In the genomic region with DNA sequence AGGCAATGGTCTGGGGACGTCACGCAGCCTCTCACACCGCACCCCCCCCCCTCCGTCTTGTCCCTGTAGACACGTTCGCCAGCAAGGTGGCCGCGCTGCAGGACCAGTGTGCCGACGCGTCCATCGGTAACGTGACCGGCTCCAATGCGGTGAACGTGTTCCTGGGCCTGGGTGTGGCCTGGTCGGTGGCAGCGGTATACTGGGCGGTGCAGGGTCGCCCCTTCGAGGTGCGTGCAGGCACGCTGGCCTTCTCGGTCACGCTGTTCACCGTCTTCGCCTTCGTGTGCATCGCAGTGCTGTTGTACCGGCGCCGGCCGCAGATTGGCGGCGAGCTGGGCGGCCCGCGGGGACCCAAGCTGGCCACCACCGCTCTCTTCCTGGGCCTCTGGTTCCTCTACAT, we compare ENCODE assay signal across 9 mouse cellular contexts. TPM values are rescaled to one million over a fixed set of nuclear protein-coding genes. Genes with fewer than 3 reads are reported as not detected.
DNase-seq lines count a peak whose midpoint lies in the region; ATAC-seq lines count a peak whose summit lies in the region.
"Had no signal": no experiment of that assay in that cellular context is flagged by ENCODE, and none has a peak within 500 bp of the region (broad histone marks: within the 10 kb centered on the region; RNA-seq: fewer than 3 reads in every experiment).

No protein-coding gene starts in this region.

- H3K4me1 ChIP-seq in kidney, embryonic 14.5 days (ENCODE audit: control insufficient read depth, insufficient read depth, low read length), result no peaks in the 10 kb centered on the region
- H3K4me1 ChIP-seq in embryonic facial prominence, embryonic 10.5 days, result peaks cover 6% of the 10 kb centered on the region
- peaks cover 15% of the 10 kb centered on the region for H3K4me1 ChIP-seq in hindbrain, embryonic 10.5 days (replicated peaks)
- H3K4me1 ChIP-seq in midbrain, embryonic 15.5 days, result peaks cover 8% of the 10 kb centered on the region; the same call in 1 of the 2 replicates

- no peaks in the 10 kb centered on the region for H3K9me3 ChIP-seq in kidney, embryonic 14.5 days (ENCODE audit: control insufficient read depth, low read length)
- 0 out of 2 replicates have a peak, but pooled peaks cover 2% of the 10 kb centered on the region for H3K9me3 ChIP-seq in embryonic facial prominence, embryonic 10.5 days
- H3K9me3 ChIP-seq in hindbrain, embryonic 10.5 days, result 0 out of 2 replicates have a peak, but pooled peaks cover 1% of the 10 kb centered on the region
- no peaks in the 10 kb centered on the region for H3K9me3 ChIP-seq in midbrain, embryonic 15.5 days

- no peak overlapping the region for H3K27ac ChIP-seq in kidney, embryonic 14.5 days (ENCODE audit: low read depth, low read length)
- no peak overlapping the region for H3K27ac ChIP-seq in embryonic facial prominence, embryonic 10.5 days (replicated peaks)
- H3K27ac ChIP-seq in hindbrain, embryonic 10.5 days, result peak overlapping the region; percentile 42
- H3K27ac ChIP-seq in midbrain, embryonic 15.5 days, result no peak overlapping the region

- H3K4me2 ChIP-seq in kidney, embryonic 14.5 days (replicated peaks; ENCODE audit: low read depth, low read length), result peak overlapping the region; percentile 16
- H3K4me2 ChIP-seq in midbrain, embryonic 15.5 days, result peak overlapping the region; percentile 46

- 19% methylated on average over 39 of the region's 39 CpGs for WGBS in kidney, embryonic 14.5 days
- WGBS in embryonic facial prominence, embryonic 10.5 days, result 10% methylated on average over 39 of the region's 39 CpGs
- 13% methylated on average over 39 of the region's 39 CpGs for WGBS in hindbrain, embryonic 10.5 days
- WGBS in midbrain, embryonic 15.5 days, result 10% methylated on average over 39 of the region's 39 CpGs

- H3K27me3 ChIP-seq in kidney, embryonic 14.5 days (ENCODE audit: control insufficient read depth, insufficient read depth, low read length), result peaks cover 12% of the 10 kb centered on the region
- peaks cover 40% of the 10 kb centered on the region for H3K27me3 ChIP-seq in embryonic facial prominence, embryonic 10.5 days (replicated peaks; ENCODE audit: low read depth, poor library complexity, severe bottlenecking)
- H3K27me3 ChIP-seq in hindbrain, embryonic 10.5 days (ENCODE audit: insufficient read depth, poor library complexity, severe bottlenecking), result peaks cover 33% of the 10 kb centered on the region
- H3K27me3 ChIP-seq in midbrain, embryonic 15.5 days (replicated peaks), result peaks cover 16% of the 10 kb centered on the region; the same call in 1 of the 2 replicates

- no peak overlapping the region for H3K9ac ChIP-seq in kidney, embryonic 14.5 days (ENCODE audit: low read depth, low read length)
- 0 out of 2 replicates have a peak overlapping the region, but pooled peaks have one; percentile 10 for H3K9ac ChIP-seq in midbrain, embryonic 15.5 days

- ATAC-seq in kidney, embryonic 14.5 days (ENCODE audit: low FRiP score, low TSS enrichment), result peak; percentile 53; the same call in 1 of the 2 replicates
- peak; percentile 44 for ATAC-seq in midbrain, embryonic 15.5 days (replicated peaks)
- ATAC-seq in activated CD4-positive, CD25-positive, alpha-beta regulatory T cell, adult 4 months, result no peak
- ATAC-seq: Patski had no signal

- 0 out of 2 replicates have a peak overlapping the region, but pooled peaks have one; percentile 12 for H3K4me3 ChIP-seq in kidney, embryonic 14.5 days (ENCODE audit: low read length)
- H3K4me3 ChIP-seq in embryonic facial prominence, embryonic 10.5 days, result peak overlapping the region; percentile 23; the same call in 1 of the 2 replicates
- peak overlapping the region; percentile 38 for H3K4me3 ChIP-seq in hindbrain, embryonic 10.5 days
- H3K4me3 ChIP-seq in midbrain, embryonic 15.5 days, result peak overlapping the region; percentile 22

- H3K36me3 ChIP-seq in kidney, embryonic 14.5 days (ENCODE audit: control insufficient read depth, insufficient read depth, low read length), result no peaks in the 10 kb centered on the region
- H3K36me3 ChIP-seq in embryonic facial prominence, embryonic 10.5 days (replicated peaks), result no peaks in the 10 kb centered on the region; the same call in 1 of the 2 replicates
- 0 out of 2 replicates have a peak, but pooled peaks cover 5% of the 10 kb centered on the region for H3K36me3 ChIP-seq in hindbrain, embryonic 10.5 days
- no peaks in the 10 kb centered on the region for H3K36me3 ChIP-seq in midbrain, embryonic 15.5 days (replicated peaks)

- no peak for DNase-seq in kidney, adult 18-20 months
- DNase-seq in embryonic facial prominence, embryonic 10.5 days (ENCODE audit: low spot score), result peak; percentile 26
- peak; percentile 24 for DNase-seq in hindbrain, embryonic 10.5 days (ENCODE audit: low spot score)
- DNase-seq in right cerebral cortex, adult 2 months (ENCODE audit: low spot score in 2 of 2), result no peak
- DNase-seq in urinary bladder, postnatal 36 days (ENCODE audit: low spot score in 2 of 2), result no peak

RNA-seq across cellular contexts. Expression of a gene that starts 16.2 kb away (rescaled TPM):
- polyA plus RNA-seq in kidney, embryonic 14.5 days (2014; fragmentation: Nextera tagmentation; extraction: Ambion mirVana), result 26.1 and 28.0 TPM in 2 replicates
- 55.5 and 67.7 TPM in 2 replicates for polyA plus RNA-seq in embryonic facial prominence, embryonic 10.5 days (2016; fragmentation: Nextera tagmentation; extraction: Ambion mirVana)
- 117 and 173 TPM in 2 replicates for polyA plus RNA-seq in hindbrain, embryonic 10.5 days (2016; fragmentation: Nextera tagmentation; extraction: Ambion mirVana)
- polyA plus RNA-seq in midbrain, embryonic 15.5 days (2015; fragmentation: Nextera tagmentation; extraction: Ambion mirVana), result 164 and 166 TPM in 2 replicates
- 10 to 100 TPM; 11.0 to 17.9 TPM for polyA plus RNA-seq in activated CD4-positive, CD25-positive, alpha-beta regulatory T cell, adult 4 months (2017; shearing (Covaris generic))

RNA-seq across cellular contexts. Expression of a gene that starts 29.1 kb away (rescaled TPM):
- 0.21 and 0.24 TPM in 2 replicates for polyA plus RNA-seq in kidney, embryonic 14.5 days (2014; fragmentation: Nextera tagmentation; extraction: Ambion mirVana)
- 0.16 and 0.20 TPM in 2 replicates for polyA plus RNA-seq in embryonic facial prominence, embryonic 10.5 days (2016; fragmentation: Nextera tagmentation; extraction: Ambion mirVana)
- polyA plus RNA-seq in hindbrain, embryonic 10.5 days (2016; fragmentation: Nextera tagmentation; extraction: Ambion mirVana), result 0.26 and 0.42 TPM in 2 replicates
- polyA plus RNA-seq in midbrain, embryonic 15.5 days (2015; fragmentation: Nextera tagmentation; extraction: Ambion mirVana), result 0.80 and 0.88 TPM in 2 replicates
- polyA plus RNA-seq in activated CD4-positive, CD25-positive, alpha-beta regulatory T cell, adult 4 months (2017; shearing (Covaris generic)), result not detected

RNA-seq across cellular contexts. Expression of a gene that starts 39.0 kb away (rescaled TPM):
- 25.1 and 29.2 TPM in 2 replicates for polyA plus RNA-seq in kidney, embryonic 14.5 days (2014; fragmentation: Nextera tagmentation; extraction: Ambion mirVana)
- polyA plus RNA-seq in embryonic facial prominence, embryonic 10.5 days (2016; fragmentation: Nextera tagmentation; extraction: Ambion mirVana), result 25.8 and 26.7 TPM in 2 replicates
- polyA plus RNA-seq in hindbrain, embryonic 10.5 days (2016; fragmentation: Nextera tagmentation; extraction: Ambion mirVana), result 27.0 and 30.5 TPM in 2 replicates
- 51.2 and 55.1 TPM in 2 replicates for polyA plus RNA-seq in midbrain, embryonic 15.5 days (2015; fragmentation: Nextera tagmentation; extraction: Ambion mirVana)
- 10 to 100 TPM; 18.6 to 21.8 TPM for polyA plus RNA-seq in activated CD4-positive, CD25-positive, alpha-beta regulatory T cell, adult 4 months (2017; shearing (Covaris generic))

Comparison
In these comparisons a context has a peak if more than half of its experiments do, and no peak if none do; other contexts are left out.
1. DNase-seq: peak in embryonic facial prominence, embryonic 10.5 days (single experiment) and hindbrain, embryonic 10.5 days (single experiment); none in kidney, adult 18-20 months (single experiment), right cerebral cortex, adult 2 months (0 of 2) and urinary bladder, postnatal 36 days (0 of 2).
2. Peak in every context shown above with its lines, with median percentiles within 50 percentile points of each other: H3K4me3 ChIP-seq.